Mouse (Mus musculus) midbrain, postnatal 0 days (tissue): Measurements from ENCODE around the gene Pde9a. TPM values are rescaled to one million over a fixed set of nuclear protein-coding genes. Genes with fewer than 3 reads are reported as not detected.

Experiments
- ATAC-seq: fragments of 200-750 bp; cut with Nextera tagmentation; 2 replicates; pipeline ENCODE4 v1.8.0; 2017; ENCODE audit warnings: moderate number of reproducible peaks, mild to moderate bottlenecking, moderate TSS enrichment, moderate library complexity; ENCODE audit not compliant: low FRiP score
- DNase-seq: peaks from one replicate; pipeline ENCODE4 v3.0.0-alpha.2; 2015; ENCODE audit warnings: low spot score
- H3K27ac ChIP-seq: fragments of 300-500 bp; sonication (generic); 2 replicates; pipeline ENCODE4 v1.5.1; 2014; ENCODE audit warnings: low read depth, mild to moderate bottlenecking, low read length, mixed read lengths
- H3K27me3 ChIP-seq: fragments of 300-500 bp; sonication (generic); 2 replicates; pipeline ENCODE4 v1.6.1; 2014; ENCODE audit warnings: low read length, control low read depth, mixed read lengths; ENCODE audit not compliant: insufficient read depth
- H3K36me3 ChIP-seq: fragments of 300-500 bp; sonication (generic); 2 replicates; pipeline ENCODE4 v1.6.1; 2014; ENCODE audit warnings: low read length, control low read depth, mixed read lengths; ENCODE audit not compliant: insufficient read depth
- H3K4me1 ChIP-seq: fragments of 300-500 bp; sonication (generic); 2 replicates; pipeline ENCODE4 v1.6.1; 2014; ENCODE audit warnings: mild to moderate bottlenecking, control low read depth, antibody characterized with exemption, low read length, mixed read lengths; ENCODE audit not compliant: insufficient read depth
- H3K4me2 ChIP-seq: fragments of 300-500 bp; sonication (generic); 2 replicates; pipeline ENCODE4 v1.6.1; 2014; ENCODE audit warnings: low read depth, mild to moderate bottlenecking, low read length, mixed read lengths; ENCODE audit not compliant: poor library complexity, severe bottlenecking
- H3K4me3 ChIP-seq: fragments of 300-500 bp; sonication (generic); 2 replicates; pipeline ENCODE4 v1.5.1; 2014; ENCODE audit warnings: low read depth, mild to moderate bottlenecking, low read length, moderate library complexity
- H3K9ac ChIP-seq: fragments of 300-500 bp; sonication (generic); replicated peaks from 2 replicates; pipeline ENCODE4 v1.6.1; 2014; ENCODE audit warnings: mild to moderate bottlenecking, low read length, moderate library complexity, mixed read lengths; ENCODE audit not compliant: poor library complexity, severe bottlenecking
- H3K9me3 ChIP-seq: fragments of 300-500 bp; sonication (generic); 2 replicates; pipeline ENCODE4 v1.6.1; 2016; ENCODE audit warnings: low read length, control low read depth
- CTCF ChIP-seq: IDR thresholded peaks from 2 replicates; pipeline ENCODE4 v1.5.1; 2016; ENCODE audit warnings: antibody characterized with exemption, mild to moderate bottlenecking
- whole genome bisulfite sequencing: fragments of 180-500 bp; shearing (Covaris S2); extraction: QIAGEN DNeasy Blood & Tissue Kit; methylation state at CpG from one replicate; pipeline ENCODE4 v1.1.7; 2014; 5-methylcytosine and 5-hydroxymethylcytosine counted together
- polyA plus RNA-seq: library from polyadenylated mRNA; unstranded; fragments of >200 nt; fragmentation: Nextera tagmentation; extraction: Ambion mirVana; gene quantifications from 2 replicates; pipeline ENCODE4 v1.2.1, GENCODE M21; 2015
- total RNA-seq: library from RNA; depleted of rRNA; stranded (reverse); fragments of >200 nt; gene quantifications from 2 replicates; pipeline ENCODE4 v1.2.3, GENCODE M21; 2014

Pde9a gene
- total and polyA plus RNA-seq, 2 experiments from 2014 or later = 32.2 to 40.2 TPM

DNA sequence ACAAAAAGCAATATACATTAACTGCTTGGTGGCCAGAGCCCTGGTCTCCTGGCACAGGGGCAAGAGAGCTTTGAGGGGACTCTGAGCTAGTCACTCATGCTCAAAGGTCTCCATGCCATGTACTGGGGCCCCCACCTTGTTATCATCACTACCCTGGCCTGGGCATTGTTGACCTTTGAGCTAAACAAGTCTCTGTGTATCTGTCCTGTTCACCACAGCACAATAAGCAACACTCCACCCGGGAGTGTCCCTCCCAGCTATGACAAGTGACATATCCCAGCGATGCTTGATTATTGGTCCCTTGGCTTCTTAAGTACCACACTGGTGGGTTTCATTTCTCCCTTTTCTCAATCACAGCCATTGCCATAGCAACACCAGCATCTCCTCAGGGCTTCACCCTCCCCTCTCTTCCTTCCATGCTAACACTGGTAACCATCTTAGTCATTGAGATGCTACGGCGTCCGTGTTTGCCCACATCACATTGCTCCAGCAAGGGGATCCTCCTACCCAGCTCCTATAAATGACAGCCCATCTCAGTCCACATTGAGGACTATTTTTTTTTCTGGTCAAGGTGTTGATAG is 20.3 kb upstream of the Pde9a start:
- Histone ChIP-seq H3K36me3 (no peaks in the 10 kb centered on the region), H3K4me3 (no peak overlapping the region), H3K4me2 (no peak overlapping the region), H3K4me1 (no peaks in the 10 kb centered on the region; the same call in 1 of the 2 replicates), H3K9ac (no peak overlapping the region), H3K27me3 (no peaks in the 10 kb centered on the region), H3K9me3 (no peaks in the 10 kb centered on the region), H3K27ac (peak overlapping the region; percentile 27)
- ATAC-seq = peak; percentile 75
- no peak for TF ChIP-seq CTCF
- WGBS = 55% methylated on average over 5 of the region's 5 CpGs
- peak; percentile 70 for DNase-seq

DNA sequence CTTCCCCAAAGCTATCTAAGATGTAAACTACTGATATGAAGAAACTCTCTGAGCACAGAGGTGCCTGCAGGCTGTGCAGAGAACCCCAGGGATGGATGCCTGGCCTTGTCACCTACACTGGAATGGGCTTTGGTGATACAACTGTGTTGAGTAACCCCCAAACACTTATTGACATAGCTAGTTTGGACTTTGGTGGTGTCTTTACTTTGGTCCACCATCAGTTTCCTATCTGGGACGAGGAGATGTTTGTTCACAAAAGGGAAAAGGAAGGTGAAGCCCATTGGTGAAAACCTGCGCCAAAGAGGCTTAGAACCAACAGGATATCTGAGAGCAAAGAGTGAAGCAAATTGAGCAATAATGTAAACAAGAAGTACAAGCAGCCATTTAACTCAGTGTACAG is 15.8 kb upstream of the Pde9a start:
- no peak overlapping the region for H3K4me2 ChIP-seq
- no peaks in the 10 kb centered on the region for H3K27me3 ChIP-seq
- ATAC-seq (no peak), DNase-seq (no peak)
- H3K27ac ChIP-seq = no peak overlapping the region
- no peaks in the 10 kb centered on the region for H3K9me3 ChIP-seq
- 75% methylated on average over 2 of the region's 2 CpGs for WGBS
- no peak for TF ChIP-seq CTCF
- H3K36me3 ChIP-seq = no peaks in the 10 kb centered on the region
- no peak overlapping the region for H3K9ac ChIP-seq
- no peak overlapping the region for H3K4me3 ChIP-seq
- no peaks in the 10 kb centered on the region for H3K4me1 ChIP-seq

DNA sequence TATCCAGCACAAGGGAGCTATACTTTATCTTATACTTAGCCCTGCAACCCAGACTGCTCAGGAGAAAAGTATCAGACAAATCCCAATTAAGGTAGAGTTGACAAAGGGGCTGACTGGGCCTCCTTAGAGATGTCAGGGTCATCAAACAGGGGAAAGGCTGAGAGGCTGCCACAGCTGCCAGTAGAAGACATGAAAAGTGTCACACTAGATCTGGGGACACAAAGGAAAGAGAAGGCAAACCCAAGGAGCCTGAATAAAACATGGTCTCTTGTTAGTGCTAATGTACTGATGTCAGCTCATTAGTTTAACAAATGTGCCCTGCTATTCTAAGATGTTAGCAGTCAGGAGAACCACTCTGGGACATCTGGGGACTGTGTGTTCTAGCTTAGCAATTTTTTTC is 15.1 kb upstream of the Pde9a start:
- TF ChIP-seq CTCF = no peak
- ATAC-seq (no peak), DNase-seq (no peak)

DNA sequence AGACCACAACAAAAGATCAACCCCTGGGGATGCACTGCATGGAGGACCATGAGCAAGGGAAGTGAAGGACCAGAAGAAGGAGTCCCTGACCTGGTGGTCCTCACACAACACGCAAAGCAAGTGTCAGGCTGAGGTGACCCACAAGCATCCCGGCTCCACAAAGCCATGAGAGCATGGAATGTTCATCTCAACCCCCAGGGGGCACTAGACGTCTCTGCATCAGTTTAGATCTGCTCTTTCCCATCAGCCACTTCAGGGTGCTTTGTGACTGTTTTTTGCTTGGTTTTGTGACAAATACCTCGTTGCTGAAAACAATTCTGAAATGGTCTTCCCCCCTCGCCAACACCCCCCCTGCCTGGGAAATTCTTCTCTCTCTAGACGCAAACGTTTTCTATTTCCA is 8.0 kb upstream of the Pde9a start:
- Histone ChIP-seq H3K9ac (no peak overlapping the region), H3K4me1 (no peaks in the 10 kb centered on the region), H3K4me3 (no peak overlapping the region), H3K36me3 (no peaks in the 10 kb centered on the region), H3K9me3 (no peaks in the 10 kb centered on the region), H3K27me3 (no peaks in the 10 kb centered on the region), H3K27ac (peak overlapping the region; percentile 55), H3K4me2 (0 out of 2 replicates have a peak overlapping the region, but pooled peaks have one; percentile 20)
- TF ChIP-seq CTCF = peak; percentile 85
- 16% methylated on average over 7 of the region's 7 CpGs for WGBS
- ATAC-seq = peak; percentile 72; the same call in 1 of the 2 replicates
- peak; percentile 91 for DNase-seq

More for the DNA sequence above, 15.1 kb upstream of the Pde9a start:
- no peaks in the 10 kb centered on the region for H3K36me3 ChIP-seq
- H3K27me3 ChIP-seq = no peaks in the 10 kb centered on the region
- no peak overlapping the region for H3K27ac ChIP-seq
- H3K4me3 ChIP-seq = no peak overlapping the region
- H3K4me2 ChIP-seq = no peak overlapping the region
- H3K9me3 ChIP-seq = no peaks in the 10 kb centered on the region
- H3K4me1 ChIP-seq = no peaks in the 10 kb centered on the region
- no peak overlapping the region for H3K9ac ChIP-seq

GRCm38 (mm10) chr17:31378361-31378761 is 7.6 kb upstream of the Pde9a start:
- H3K36me3 ChIP-seq = no peaks in the 10 kb centered on the region
- ATAC-seq = peak; percentile 73
- no peaks in the 10 kb centered on the region for H3K9me3 ChIP-seq
- 0 out of 2 replicates have a peak overlapping the region, but pooled peaks have one; percentile 20 for H3K4me2 ChIP-seq
- peak overlapping the region; percentile 55 for H3K27ac ChIP-seq
- no peak overlapping the region for H3K9ac ChIP-seq
- no peak overlapping the region for H3K4me3 ChIP-seq
- no peaks in the 10 kb centered on the region for H3K4me1 ChIP-seq
- no peak for TF ChIP-seq CTCF
- H3K27me3 ChIP-seq = no peaks in the 10 kb centered on the region
- WGBS = 48% methylated on average over 10 of the region's 10 CpGs
- peak; percentile 77 for DNase-seq

DNA sequence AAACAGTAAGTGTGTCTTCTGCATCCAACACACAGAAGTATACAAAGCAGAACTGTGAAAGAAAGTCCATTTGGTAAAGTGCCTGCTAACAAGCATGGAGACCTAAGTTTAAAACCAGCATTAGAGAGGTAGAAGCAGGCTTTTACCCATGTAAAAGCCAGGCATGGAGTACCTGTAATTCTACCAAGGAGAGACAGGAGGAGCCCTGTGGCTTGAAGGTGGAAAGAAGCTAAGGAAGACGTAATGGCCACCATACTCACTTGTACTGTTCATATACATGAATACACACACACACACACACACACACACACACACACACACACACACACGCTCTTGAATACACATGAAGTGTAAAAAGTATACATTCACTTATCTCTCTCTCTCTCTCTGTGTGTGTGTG is 6.9 kb upstream of the Pde9a start:
- ATAC-seq (no peak), DNase-seq (peak; percentile 26)
- no peaks in the 10 kb centered on the region for H3K4me1 ChIP-seq
- H3K36me3 ChIP-seq = no peaks in the 10 kb centered on the region
- peak; percentile 42 for TF ChIP-seq CTCF
- no peaks in the 10 kb centered on the region for H3K27me3 ChIP-seq
- no peak overlapping the region for H3K4me3 ChIP-seq
- H3K27ac ChIP-seq = 0 out of 2 replicates have a peak overlapping the region, but pooled peaks have one; percentile 55
- H3K9ac ChIP-seq = no peak overlapping the region
- no peak overlapping the region for H3K4me2 ChIP-seq
- 80% methylated on average over 2 of the region's 2 CpGs for WGBS
- H3K9me3 ChIP-seq = no peaks in the 10 kb centered on the region
